Mouse (Mus musculus) limb, embryonic 11.5 days (tissue): ENCODE data around the gene Dnah10. TPM values are rescaled to one million over a fixed set of nuclear protein-coding genes. Genes with fewer than 3 reads are reported as not detected.

Experiments used
- ATAC-seq: fragments of 200-750 bp; cut with Nextera tagmentation; 2 replicates; pipeline ENCODE4 v1.8.0; 2017; ENCODE audit warnings: low read depth; ENCODE audit not compliant: insufficient number of reproducible peaks, low FRiP score, low TSS enrichment
- DNase-seq: peaks from one replicate; pipeline ENCODE4 v3.0.0-alpha.2; 2015; ENCODE audit warnings: low spot score
- H3K27ac ChIP-seq: fragments of 300-500 bp; sonication (generic); replicated peaks from 2 replicates; pipeline ENCODE4 v1.5.1; 2014; ENCODE audit warnings: low read depth, mild to moderate bottlenecking, low read length
- H3K27me3 ChIP-seq: fragments of 300-500 bp; sonication (generic); 2 replicates; pipeline ENCODE4 v1.6.1; 2014; ENCODE audit warnings: mild to moderate bottlenecking, low read length, mixed read lengths; ENCODE audit not compliant: control insufficient read depth, insufficient read depth
- H3K36me3 ChIP-seq: fragments of 300-500 bp; sonication (generic); 2 replicates; pipeline ENCODE4 v1.6.1; 2014; ENCODE audit warnings: mild to moderate bottlenecking, low read length, moderate library complexity, mixed read lengths; ENCODE audit not compliant: control insufficient read depth, insufficient read depth
- H3K4me1 ChIP-seq: fragments of 300-500 bp; sonication (generic); 2 replicates; pipeline ENCODE4 v1.6.1; 2014; ENCODE audit warnings: low read length, mixed read lengths; ENCODE audit not compliant: control insufficient read depth, insufficient read depth
- H3K4me2 ChIP-seq: fragments of 300-500 bp; sonication (generic); 2 replicates; pipeline ENCODE4 v1.6.1; 2014; ENCODE audit warnings: low read depth, mild to moderate bottlenecking, moderate library complexity; ENCODE audit not compliant: severe bottlenecking
- H3K4me3 ChIP-seq: fragments of 300-500 bp; sonication (generic); 2 replicates; pipeline ENCODE4 v1.5.1; 2014; ENCODE audit warnings: low read depth, low read length
- H3K9ac ChIP-seq: fragments of 300-500 bp; sonication (generic); 2 replicates; pipeline ENCODE4 v1.6.1; 2014; ENCODE audit warnings: mild to moderate bottlenecking, low read length
- H3K9me3 ChIP-seq: fragments of 300-500 bp; sonication (generic); 2 replicates; pipeline ENCODE4 v1.6.1; 2016; ENCODE audit warnings: low read length; ENCODE audit not compliant: control insufficient read depth
- WGBS: fragments of 180-500 bp; shearing (Covaris S2); extraction: QIAGEN DNeasy Blood & Tissue Kit; methylation state at CpG from one replicate; pipeline ENCODE4 v1.1.7; 2014; 5-methylcytosine and 5-hydroxymethylcytosine counted together
- polyA plus RNA-seq: library from polyadenylated mRNA; unstranded; fragments of >200 nt; fragmentation: Nextera tagmentation; extraction: Ambion mirVana; gene quantifications from 2 replicates; pipeline ENCODE4 v1.2.1, GENCODE M21; 2014

Dnah10 gene
- polyA plus RNA-seq, 1 experiment from 2014 or later: not detected

GRCm38 (mm10) chr5:124822128-124822894 lies 97.4 kb downstream of the Dnah10 start:
- WGBS: 80% methylated on average over 18 of the region's 18 CpGs
- DNase-seq: no peak
- Histone ChIP-seq H3K9me3 (no peaks in the 10 kb centered on the region), H3K9ac (no peak overlapping the region), H3K36me3 (no peaks in the 10 kb centered on the region), H3K4me1 (no peaks in the 10 kb centered on the region), H3K27me3 (no peaks in the 10 kb centered on the region), H3K4me3 (no peak overlapping the region), H3K4me2 (no peak overlapping the region), H3K27ac (no peak overlapping the region)
- no peak for ATAC-seq

- H3K9ac ChIP-seq: no peak overlapping the region
- ATAC-seq (no peak), DNase-seq (no peak)
- no peaks in the 10 kb centered on the region for H3K36me3 ChIP-seq
- no peak overlapping the region for H3K4me2 ChIP-seq
- 92% methylated on average over 12 of the region's 12 CpGs for WGBS
- H3K4me1 ChIP-seq: no peaks in the 10 kb centered on the region
- H3K9me3 ChIP-seq: no peaks in the 10 kb centered on the region
- no peak overlapping the region for H3K4me3 ChIP-seq
- no peaks in the 10 kb centered on the region for H3K27me3 ChIP-seq
- no peak overlapping the region for H3K27ac ChIP-seq
Observed at GRCm38 (mm10) chr5:124830331-124830730, 105.4 kb downstream of the Dnah10 start.

DNA sequence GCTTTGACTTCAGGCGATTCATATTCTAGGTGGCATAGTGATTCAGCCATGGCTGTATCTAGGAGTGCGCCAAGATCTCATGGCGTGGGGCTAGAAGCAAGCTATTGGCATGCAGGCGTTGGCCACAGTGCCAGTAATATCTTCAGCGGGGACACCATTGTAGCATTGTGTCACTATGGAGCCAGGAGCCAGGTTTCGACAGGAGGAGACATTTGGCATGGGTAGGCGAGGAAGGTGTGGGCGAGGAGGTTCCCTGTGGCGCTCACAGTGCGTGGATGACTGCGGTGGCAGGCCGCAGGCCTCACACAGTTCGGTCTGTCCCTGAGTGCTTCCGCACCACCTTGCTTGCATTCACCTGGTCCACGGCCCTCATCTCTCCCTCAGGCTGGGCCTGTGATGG lies 110.3 kb downstream of the Dnah10 start:
- 94% methylated on average over 15 of the region's 15 CpGs for WGBS
- Histone ChIP-seq H3K9ac (no peak overlapping the region), H3K4me2 (no peak overlapping the region), H3K27ac (no peak overlapping the region), H3K4me1 (no peaks in the 10 kb centered on the region), H3K4me3 (no peak overlapping the region), H3K36me3 (no peaks in the 10 kb centered on the region), H3K9me3 (no peaks in the 10 kb centered on the region), H3K27me3 (no peaks in the 10 kb centered on the region)
- ATAC-seq: no peak
- no peak for DNase-seq

GRCm38 (mm10) chr5:124836075-124836474 lies 111.2 kb downstream of the Dnah10 start:
- Histone ChIP-seq H3K27me3 (no peaks in the 10 kb centered on the region), H3K4me3 (no peak overlapping the region), H3K4me2 (no peak overlapping the region), H3K9ac (no peak overlapping the region), H3K9me3 (no peaks in the 10 kb centered on the region), H3K36me3 (no peaks in the 10 kb centered on the region), H3K4me1 (no peaks in the 10 kb centered on the region), H3K27ac (no peak overlapping the region)
- WGBS: 90% methylated on average over 10 of the region's 10 CpGs
- DNase-seq (no peak), ATAC-seq (no peak)

DNA sequence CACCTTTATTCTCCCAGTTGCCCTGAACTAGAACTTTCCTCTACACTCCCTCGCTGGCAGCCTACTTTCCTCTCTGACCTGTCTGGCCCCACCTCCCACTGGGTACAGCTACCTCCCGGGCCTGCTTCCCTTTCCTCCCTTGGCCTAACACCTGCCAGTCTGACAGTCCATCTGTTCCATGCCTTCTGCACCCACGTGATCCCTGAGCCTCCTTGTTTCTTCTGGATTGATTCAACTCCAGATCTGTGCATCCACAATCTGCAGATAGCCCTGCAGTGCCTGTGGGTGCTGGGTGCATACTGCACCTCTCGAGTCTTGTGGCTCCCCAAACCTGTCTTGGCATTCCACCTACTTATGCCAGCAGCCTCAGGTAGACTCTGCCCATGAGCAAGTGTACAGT lies 111.7 kb downstream of the Dnah10 start:
- Histone ChIP-seq H3K4me3 (no peak overlapping the region), H3K9ac (no peak overlapping the region), H3K4me2 (no peak overlapping the region), H3K27ac (no peak overlapping the region), H3K27me3 (no peaks in the 10 kb centered on the region), H3K9me3 (no peaks in the 10 kb centered on the region), H3K36me3 (no peaks in the 10 kb centered on the region), H3K4me1 (no peaks in the 10 kb centered on the region)
- WGBS: 73% methylated on average over 4 of the region's 4 CpGs
- DNase-seq: no peak
- ATAC-seq: no peak

GRCm38 (mm10) chr5:124840202-124840601 lies 115.3 kb downstream of the Dnah10 start:
- no peak for DNase-seq
- no peaks in the 10 kb centered on the region for H3K9me3 ChIP-seq

GRCm38 (mm10) chr5:124840669-124841068 lies 115.8 kb downstream of the Dnah10 start:
- Histone ChIP-seq H3K27ac (no peak overlapping the region), H3K36me3 (no peaks in the 10 kb centered on the region), H3K4me3 (no peak overlapping the region), H3K4me1 (no peaks in the 10 kb centered on the region), H3K27me3 (no peaks in the 10 kb centered on the region), H3K4me2 (no peak overlapping the region), H3K9ac (no peak overlapping the region), H3K9me3 (no peaks in the 10 kb centered on the region)
- DNase-seq (no peak), ATAC-seq (no peak)
- WGBS: 95% methylated on average over 2 of the region's 2 CpGs

More at GRCm38 (mm10) chr5:124840202-124840601, 115.3 kb downstream of the Dnah10 start:
- no peaks in the 10 kb centered on the region for H3K36me3 ChIP-seq
- ATAC-seq: no peak
- 80% methylated on average over 7 of the region's 7 CpGs for WGBS
- no peaks in the 10 kb centered on the region for H3K4me1 ChIP-seq
- no peak overlapping the region for H3K9ac ChIP-seq
- H3K4me2 ChIP-seq: no peak overlapping the region
- H3K27ac ChIP-seq: no peak overlapping the region
- no peak overlapping the region for H3K4me3 ChIP-seq
- H3K27me3 ChIP-seq: no peaks in the 10 kb centered on the region

GRCm38 (mm10) chr5:124843386-124843785 lies 118.5 kb downstream of the Dnah10 start:
- Histone ChIP-seq H3K36me3 (no peaks in the 10 kb centered on the region), H3K4me2 (no peak overlapping the region), H3K4me1 (0 out of 2 replicates have a peak, but pooled peaks cover 4% of the 10 kb centered on the region), H3K9me3 (no peaks in the 10 kb centered on the region), H3K27me3 (no peaks in the 10 kb centered on the region), H3K27ac (no peak overlapping the region), H3K4me3 (no peak overlapping the region), H3K9ac (no peak overlapping the region)
- WGBS: 85% methylated on average over 8 of the region's 8 CpGs
- ATAC-seq (no peak), DNase-seq (no peak)

GRCm38 (mm10) chr5:124844929-124845328 lies 120.0 kb downstream of the Dnah10 start:
- Histone ChIP-seq H3K27ac (no peak overlapping the region), H3K4me2 (no peak overlapping the region), H3K4me3 (no peak overlapping the region), H3K27me3 (no peaks in the 10 kb centered on the region), H3K9me3 (no peaks in the 10 kb centered on the region), H3K36me3 (no peaks in the 10 kb centered on the region), H3K4me1 (0 out of 2 replicates have a peak, but pooled peaks cover 4% of the 10 kb centered on the region), H3K9ac (no peak overlapping the region)
- ATAC-seq: no peak
- WGBS: 81% methylated on average over 4 of the region's 4 CpGs
- DNase-seq: no peak
